Mouse (Mus musculus): Measurements from ENCODE around the gene Sh2b3. TPM values are rescaled to one million over a fixed set of nuclear protein-coding genes. Genes with fewer than 3 reads are reported as not detected.
A peak's percentile ranks its signal among the peaks of the same experiment; 100 is the strongest.

The Sh2b3 gene
- polyA plus RNA-seq, 1 experiment from 2014 or later, result 6.1 TPM

- WGBS (ENCODE audit: insufficient replicate concordance), result 78% methylated on average over 3 of the region's 3 CpGs
- no peak for ATAC-seq (ENCODE audit: low read depth)
- Histone ChIP-seq H3K9me3 (replicated peaks; ENCODE audit: control insufficient read depth, low read length) (no peaks in the 10 kb centered on the region), H3K9ac (ENCODE audit: low read depth, low read length) (no peak overlapping the region), H3K27ac (ENCODE audit: low read length) (no peak overlapping the region), H3K4me1 (ENCODE audit: control insufficient read depth, low read depth, low read length) (no peaks in the 10 kb centered on the region), H3K4me3 (ENCODE audit: low read depth, low read length) (no peak overlapping the region), H3K27me3 (ENCODE audit: control insufficient read depth, insufficient read depth, low read depth, low read length) (no peaks in the 10 kb centered on the region), H3K4me2 (ENCODE audit: low read depth, low read length) (no peak overlapping the region), H3K36me3 (ENCODE audit: control insufficient read depth, insufficient read depth) (peaks cover 21% of the 10 kb centered on the region)
Observed at GRCm38 (mm10) chr5:121807186-121807585, 30.3 kb downstream of the Sh2b3 start.

GRCm38 (mm10) chr5:121798447-121798846 lies 39.0 kb downstream of the Sh2b3 start:
- H3K4me3 ChIP-seq (ENCODE audit: low read depth, low read length), result no peak overlapping the region
- no peak overlapping the region for H3K4me2 ChIP-seq (ENCODE audit: low read depth, low read length)
- 93% methylated on average over 2 of the region's 2 CpGs for WGBS (ENCODE audit: insufficient replicate concordance)
- ATAC-seq (ENCODE audit: low read depth), result no peak
- peaks cover 36% of the 10 kb centered on the region for H3K36me3 ChIP-seq (ENCODE audit: control insufficient read depth, insufficient read depth)
- H3K9me3 ChIP-seq (replicated peaks; ENCODE audit: control insufficient read depth, low read length), result no peaks in the 10 kb centered on the region
- no peak overlapping the region for H3K27ac ChIP-seq (ENCODE audit: low read length)
- H3K9ac ChIP-seq (ENCODE audit: low read depth, low read length), result no peak overlapping the region
- H3K27me3 ChIP-seq (ENCODE audit: control insufficient read depth, insufficient read depth, low read depth, low read length), result no peaks in the 10 kb centered on the region
- H3K4me1 ChIP-seq (ENCODE audit: control insufficient read depth, low read depth, low read length), result no peaks in the 10 kb centered on the region

GRCm38 (mm10) chr5:121795800-121796199 lies 41.6 kb downstream of the Sh2b3 start:
- H3K4me2 ChIP-seq (ENCODE audit: low read depth, low read length), result no peak overlapping the region
- no peaks in the 10 kb centered on the region for H3K4me1 ChIP-seq (ENCODE audit: control insufficient read depth, low read depth, low read length)
- no peak for ATAC-seq (ENCODE audit: low read depth)
- no peaks in the 10 kb centered on the region for H3K9me3 ChIP-seq (replicated peaks; ENCODE audit: control insufficient read depth, low read length)
- H3K27ac ChIP-seq (ENCODE audit: low read length), result no peak overlapping the region
- peaks cover 26% of the 10 kb centered on the region for H3K36me3 ChIP-seq (ENCODE audit: control insufficient read depth, insufficient read depth)
- WGBS (ENCODE audit: insufficient replicate concordance), result 64% methylated on average over 3 of the region's 3 CpGs
- H3K9ac ChIP-seq (ENCODE audit: low read depth, low read length), result no peak overlapping the region
- H3K27me3 ChIP-seq (ENCODE audit: control insufficient read depth, insufficient read depth, low read depth, low read length), result no peaks in the 10 kb centered on the region
- H3K4me3 ChIP-seq (ENCODE audit: low read depth, low read length), result no peak overlapping the region

DNA sequence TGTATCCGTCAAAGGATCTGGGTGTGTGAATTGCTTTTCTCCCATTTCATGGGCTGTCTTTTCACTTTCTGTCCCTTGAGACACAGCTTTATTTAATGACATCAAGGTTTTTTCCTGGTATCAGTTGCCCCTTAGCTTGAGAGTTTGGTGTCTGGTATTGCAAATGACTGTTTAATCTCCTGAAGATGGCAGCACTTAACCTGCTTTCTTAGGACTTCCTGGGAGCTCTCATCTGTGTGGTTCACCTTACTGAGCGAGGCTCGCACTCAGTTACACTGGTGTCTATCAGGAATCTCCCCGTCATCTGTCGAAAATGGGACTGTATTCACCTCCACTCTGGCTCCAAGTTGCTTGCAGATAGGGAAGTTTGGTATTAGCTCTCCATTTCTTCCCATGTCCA lies 46.4 kb downstream of the Sh2b3 start:
- H3K27ac ChIP-seq (ENCODE audit: low read length), result no peak overlapping the region
- H3K4me1 ChIP-seq (ENCODE audit: control insufficient read depth, low read depth, low read length), result no peaks in the 10 kb centered on the region
- no peak overlapping the region for H3K4me2 ChIP-seq (ENCODE audit: low read depth, low read length)
- no peak overlapping the region for H3K4me3 ChIP-seq (ENCODE audit: low read depth, low read length)
- H3K9ac ChIP-seq (ENCODE audit: low read depth, low read length), result no peak overlapping the region
- peaks cover 22% of the 10 kb centered on the region for H3K36me3 ChIP-seq (ENCODE audit: control insufficient read depth, insufficient read depth)
- H3K27me3 ChIP-seq (ENCODE audit: control insufficient read depth, insufficient read depth, low read depth, low read length), result no peaks in the 10 kb centered on the region
- H3K9me3 ChIP-seq (replicated peaks; ENCODE audit: control insufficient read depth, low read length), result no peaks in the 10 kb centered on the region
- 85% methylated on average over 5 of the region's 5 CpGs for WGBS (ENCODE audit: insufficient replicate concordance)
- ATAC-seq (ENCODE audit: low read depth), result no peak

DNA sequence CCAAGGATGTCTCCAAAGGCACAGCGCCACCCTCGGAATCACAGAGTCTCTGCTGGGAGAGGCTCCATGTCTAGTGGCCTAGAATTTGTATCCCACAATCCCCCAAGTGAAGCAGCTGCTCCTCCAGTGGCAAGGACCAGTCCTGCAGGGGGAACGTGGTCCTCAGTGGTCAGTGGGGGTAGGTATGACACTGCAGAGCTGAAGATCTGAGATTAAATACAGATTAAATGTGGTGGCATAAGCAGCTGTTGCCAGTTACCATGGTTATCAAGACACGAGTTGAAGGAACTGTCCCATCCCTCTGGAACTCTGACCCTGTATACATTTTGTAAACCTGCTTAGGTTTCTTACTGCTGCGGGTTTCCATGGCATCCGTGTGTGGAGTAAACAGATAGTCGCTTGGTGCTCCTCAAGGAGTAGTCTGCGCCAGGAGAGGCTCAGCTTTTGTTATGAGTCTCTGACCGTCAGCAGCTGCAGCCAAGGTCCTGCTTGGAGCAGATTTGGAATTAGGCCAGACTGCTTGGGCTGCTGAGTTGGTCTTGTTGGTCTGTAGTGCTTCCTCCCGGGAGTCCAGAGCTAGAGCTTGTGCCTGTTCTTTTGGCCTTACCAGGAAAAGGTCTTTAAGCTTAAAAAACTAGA lies 53.5 kb downstream of the Sh2b3 start:
- Histone ChIP-seq H3K4me2 (ENCODE audit: low read depth, low read length) (no peak overlapping the region), H3K4me1 (ENCODE audit: control insufficient read depth, low read depth, low read length) (no peaks in the 10 kb centered on the region), H3K9me3 (replicated peaks; ENCODE audit: control insufficient read depth, low read length) (no peaks in the 10 kb centered on the region), H3K9ac (ENCODE audit: low read depth, low read length) (no peak overlapping the region), H3K36me3 (ENCODE audit: control insufficient read depth, insufficient read depth) (peaks cover 12% of the 10 kb centered on the region), H3K27me3 (ENCODE audit: control insufficient read depth, insufficient read depth, low read depth, low read length) (no peaks in the 10 kb centered on the region), H3K4me3 (ENCODE audit: low read depth, low read length) (no peak overlapping the region), H3K27ac (ENCODE audit: low read length) (no peak overlapping the region)
- 70% methylated on average over 10 of the region's 10 CpGs for WGBS (ENCODE audit: insufficient replicate concordance)
- ATAC-seq (ENCODE audit: low read depth), result no peak

DNA sequence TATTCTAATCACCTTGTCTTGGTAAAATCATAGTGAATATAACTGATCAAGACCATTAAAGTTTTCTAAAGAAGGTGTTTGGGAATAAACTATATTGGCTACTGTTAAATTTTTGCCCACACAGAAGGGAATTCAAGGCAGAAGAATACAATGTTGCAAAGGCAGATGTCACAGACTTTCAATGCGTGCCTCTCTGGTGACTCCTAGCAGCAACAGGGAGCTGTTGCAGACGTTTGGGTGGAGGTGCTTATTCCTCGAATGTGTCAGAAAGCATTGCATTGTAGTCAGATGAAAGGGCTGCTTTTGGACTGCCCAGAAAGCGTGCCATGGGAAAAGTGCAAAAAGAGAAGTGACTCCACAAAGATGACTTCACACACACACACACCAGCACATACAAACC lies 55.0 kb downstream of the Sh2b3 start:
- no peak for ATAC-seq (ENCODE audit: low read depth)
- Histone ChIP-seq H3K4me1 (ENCODE audit: control insufficient read depth, low read depth, low read length) (no peaks in the 10 kb centered on the region), H3K4me2 (ENCODE audit: low read depth, low read length) (no peak overlapping the region), H3K27ac (ENCODE audit: low read length) (no peak overlapping the region), H3K9me3 (replicated peaks; ENCODE audit: control insufficient read depth, low read length) (no peaks in the 10 kb centered on the region), H3K27me3 (ENCODE audit: control insufficient read depth, insufficient read depth, low read depth, low read length) (no peaks in the 10 kb centered on the region), H3K36me3 (ENCODE audit: control insufficient read depth, insufficient read depth) (peaks cover 15% of the 10 kb centered on the region), H3K9ac (ENCODE audit: low read depth, low read length) (no peak overlapping the region), H3K4me3 (ENCODE audit: low read depth, low read length) (no peak overlapping the region)
- WGBS (ENCODE audit: insufficient replicate concordance), result 59% methylated on average over 4 of the region's 4 CpGs

GRCm38 (mm10) chr5:121780180-121780579 lies 57.3 kb downstream of the Sh2b3 start:
- H3K4me3 ChIP-seq (ENCODE audit: low read depth, low read length), result no peak overlapping the region
- H3K36me3 ChIP-seq (ENCODE audit: control insufficient read depth, insufficient read depth), result peaks cover 3% of the 10 kb centered on the region; the same call in 1 of the 2 replicates
- no peak overlapping the region for H3K9ac ChIP-seq (ENCODE audit: low read depth, low read length)
- H3K27ac ChIP-seq (ENCODE audit: low read length), result no peak overlapping the region
- no peak for ATAC-seq (ENCODE audit: low read depth)
- H3K27me3 ChIP-seq (ENCODE audit: control insufficient read depth, insufficient read depth, low read depth, low read length), result no peaks in the 10 kb centered on the region
- no peak overlapping the region for H3K4me2 ChIP-seq (ENCODE audit: low read depth, low read length)
- H3K9me3 ChIP-seq (replicated peaks; ENCODE audit: control insufficient read depth, low read length), result no peaks in the 10 kb centered on the region
- no peaks in the 10 kb centered on the region for H3K4me1 ChIP-seq (ENCODE audit: control insufficient read depth, low read depth, low read length)
- WGBS (ENCODE audit: insufficient replicate concordance), result 79% methylated on average over 5 of the region's 5 CpGs

DNA sequence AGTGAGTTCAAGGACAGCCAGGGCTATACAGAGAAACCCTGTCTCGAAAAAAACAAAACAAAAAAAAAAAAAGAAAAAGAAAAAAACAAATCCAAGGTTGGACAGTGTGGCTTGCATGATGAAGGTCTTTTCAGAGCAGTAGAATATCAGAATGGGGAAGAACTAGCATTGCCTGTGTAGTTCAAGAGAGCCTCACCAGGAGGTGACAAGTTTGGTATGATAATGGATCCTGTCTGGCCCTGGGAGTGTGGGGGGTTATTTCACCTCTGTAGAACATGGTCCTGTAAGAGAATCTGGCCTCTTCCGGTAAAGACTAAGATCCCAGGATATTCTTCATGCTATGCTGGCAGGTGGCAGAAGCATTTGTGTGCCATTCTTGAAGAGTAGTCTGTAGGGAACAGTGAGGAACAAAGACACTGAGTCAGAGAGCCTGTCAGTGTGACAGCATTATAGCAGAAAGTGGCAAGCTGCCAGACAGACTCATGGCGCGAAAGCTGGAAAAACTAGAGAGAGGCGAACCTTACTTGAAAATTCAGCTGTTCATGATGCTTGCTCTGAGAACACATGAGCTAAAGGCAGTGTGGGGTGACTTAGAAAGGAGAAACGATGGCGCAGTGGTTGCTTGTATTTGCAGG lies 58.8 kb downstream of the Sh2b3 start:
- Histone ChIP-seq H3K27ac (ENCODE audit: low read length) (no peak overlapping the region), H3K27me3 (ENCODE audit: control insufficient read depth, insufficient read depth, low read depth, low read length) (no peaks in the 10 kb centered on the region), H3K36me3 (ENCODE audit: control insufficient read depth, insufficient read depth) (peaks cover 3% of the 10 kb centered on the region; the same call in 1 of the 2 replicates), H3K9me3 (replicated peaks; ENCODE audit: control insufficient read depth, low read length) (no peaks in the 10 kb centered on the region), H3K4me3 (ENCODE audit: low read depth, low read length) (no peak overlapping the region), H3K4me1 (ENCODE audit: control insufficient read depth, low read depth, low read length) (no peaks in the 10 kb centered on the region), H3K4me2 (ENCODE audit: low read depth, low read length) (no peak overlapping the region), H3K9ac (ENCODE audit: low read depth, low read length) (no peak overlapping the region)
- 82% methylated on average over 7 of the region's 7 CpGs for WGBS (ENCODE audit: insufficient replicate concordance)
- no peak for ATAC-seq (ENCODE audit: low read depth)

DNA sequence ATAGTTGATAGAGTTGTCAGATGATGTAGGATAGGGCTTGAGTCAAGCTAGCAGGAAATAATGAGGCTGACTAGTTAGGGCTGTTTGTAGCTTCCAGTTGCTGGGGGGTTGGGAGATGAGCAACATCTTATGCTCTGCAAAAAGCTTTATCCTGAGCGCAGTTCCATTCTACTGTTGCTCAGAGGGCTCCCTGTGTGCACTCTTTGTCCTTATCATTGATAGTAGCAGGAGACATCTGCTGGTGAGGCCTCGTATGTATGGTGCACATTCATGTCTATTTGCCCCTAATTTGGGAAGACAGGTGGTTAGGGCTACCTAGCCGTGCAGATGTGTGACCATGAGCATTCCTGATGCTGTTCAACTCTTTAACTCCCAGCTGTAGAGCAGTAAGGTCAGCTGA lies 65.8 kb downstream of the Sh2b3 start:
- Histone ChIP-seq H3K4me3 (ENCODE audit: low read depth, low read length) (no peak overlapping the region), H3K4me1 (ENCODE audit: control insufficient read depth, low read depth, low read length) (peaks cover 4% of the 10 kb centered on the region; the same call in 1 of the 2 replicates), H3K27me3 (ENCODE audit: control insufficient read depth, insufficient read depth, low read depth, low read length) (no peaks in the 10 kb centered on the region), H3K4me2 (ENCODE audit: low read depth, low read length) (no peak overlapping the region), H3K9me3 (replicated peaks; ENCODE audit: control insufficient read depth, low read length) (no peaks in the 10 kb centered on the region), H3K36me3 (ENCODE audit: control insufficient read depth, insufficient read depth) (no peaks in the 10 kb centered on the region), H3K9ac (ENCODE audit: low read depth, low read length) (no peak overlapping the region), H3K27ac (ENCODE audit: low read length) (no peak overlapping the region)
- peak; percentile 19; the same call in 1 of the 2 replicates for ATAC-seq (ENCODE audit: low read depth)
- 37% methylated on average over 3 of the region's 3 CpGs for WGBS (ENCODE audit: insufficient replicate concordance)
